Mouse (Mus musculus): Measurements from ENCODE around the gene Tmem232. TPM values are rescaled to one million over a fixed set of nuclear protein-coding genes. Genes with fewer than 3 reads are reported as not detected.
"Not testable (repeated sequence)": the region's sequence is repeated elsewhere in the genome, so short reads cannot be mapped to it uniquely, and the experiment has no call there.

Gene Tmem232
- polyA plus RNA-seq, 1 experiment from 2014 or later = not detected

GRCm38 (mm10) chr17:65558788-65559187 is 18.2 kb upstream of the Tmem232 start:
- Histone ChIP-seq H3K36me3 (no peaks in the 10 kb centered on the region), H3K27me3 (ENCODE audit: insufficient read depth, poor library complexity, severe bottlenecking) (no peaks in the 10 kb centered on the region), H3K9me3 (no peaks in the 10 kb centered on the region), H3K4me1 (0 out of 2 replicates have a peak, but pooled peaks cover 3% of the 10 kb centered on the region), H3K4me3 (peak overlapping the region; percentile 27), H3K27ac (no peak overlapping the region)
- DNase-seq (ENCODE audit: low spot score) = no peak
- 53% methylated on average over 9 of the region's 9 CpGs for WGBS

- Histone ChIP-seq H3K9me3 (no peaks in the 10 kb centered on the region), H3K27ac (no peak overlapping the region), H3K36me3 (no peaks in the 10 kb centered on the region), H3K4me1 (0 out of 2 replicates have a peak, but pooled peaks cover 3% of the 10 kb centered on the region), H3K27me3 (ENCODE audit: insufficient read depth, poor library complexity, severe bottlenecking) (no peaks in the 10 kb centered on the region), H3K4me3 (peak overlapping the region; percentile 27)
- 39% methylated on average over 9 of the region's 9 CpGs for WGBS
- DNase-seq (ENCODE audit: low spot score) = peak; percentile 81
Observed at GRCm38 (mm10) chr17:65558217-65558616, 17.6 kb upstream of the Tmem232 start.

GRCm38 (mm10) chr17:65557212-65557611 is 16.6 kb upstream of the Tmem232 start:
- no peaks in the 10 kb centered on the region for H3K27me3 ChIP-seq (ENCODE audit: insufficient read depth, poor library complexity, severe bottlenecking)
- no peaks in the 10 kb centered on the region for H3K9me3 ChIP-seq
- H3K4me1 ChIP-seq = 0 out of 2 replicates have a peak, but pooled peaks cover 3% of the 10 kb centered on the region
- no peak overlapping the region for H3K4me3 ChIP-seq
- WGBS = 48% methylated on average over 6 of the region's 6 CpGs
- DNase-seq (ENCODE audit: low spot score) = no peak
- no peak overlapping the region for H3K27ac ChIP-seq
- H3K36me3 ChIP-seq = no peaks in the 10 kb centered on the region

DNA sequence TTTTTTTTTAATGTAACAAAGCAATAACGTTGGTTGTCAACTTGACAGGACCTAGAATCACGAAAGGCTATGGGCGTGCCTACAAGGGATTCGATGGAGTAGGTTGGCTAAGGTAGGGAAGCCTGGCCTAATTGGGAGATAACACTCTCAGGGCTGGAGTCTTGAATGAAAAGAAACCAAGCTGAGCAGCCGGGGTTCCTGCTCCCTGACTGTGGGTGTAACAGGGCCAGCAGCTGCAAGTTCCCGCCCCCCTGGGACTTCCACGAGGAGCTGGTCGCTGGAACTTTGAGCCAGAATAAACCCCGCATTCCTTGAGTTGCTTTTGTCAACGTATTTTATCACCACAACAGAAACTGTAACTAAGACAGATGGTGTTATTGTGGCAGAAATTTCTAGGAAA is 16.2 kb upstream of the Tmem232 start:
- Histone ChIP-seq H3K27me3 (ENCODE audit: insufficient read depth, poor library complexity, severe bottlenecking) (no peaks in the 10 kb centered on the region), H3K36me3 (no peaks in the 10 kb centered on the region), H3K4me3 (no peak overlapping the region), H3K27ac (no peak overlapping the region), H3K4me1 (0 out of 2 replicates have a peak, but pooled peaks cover 3% of the 10 kb centered on the region), H3K9me3 (no peaks in the 10 kb centered on the region)
- WGBS = 56% methylated on average over 10 of the region's 10 CpGs
- DNase-seq (ENCODE audit: low spot score) = no peak

DNA sequence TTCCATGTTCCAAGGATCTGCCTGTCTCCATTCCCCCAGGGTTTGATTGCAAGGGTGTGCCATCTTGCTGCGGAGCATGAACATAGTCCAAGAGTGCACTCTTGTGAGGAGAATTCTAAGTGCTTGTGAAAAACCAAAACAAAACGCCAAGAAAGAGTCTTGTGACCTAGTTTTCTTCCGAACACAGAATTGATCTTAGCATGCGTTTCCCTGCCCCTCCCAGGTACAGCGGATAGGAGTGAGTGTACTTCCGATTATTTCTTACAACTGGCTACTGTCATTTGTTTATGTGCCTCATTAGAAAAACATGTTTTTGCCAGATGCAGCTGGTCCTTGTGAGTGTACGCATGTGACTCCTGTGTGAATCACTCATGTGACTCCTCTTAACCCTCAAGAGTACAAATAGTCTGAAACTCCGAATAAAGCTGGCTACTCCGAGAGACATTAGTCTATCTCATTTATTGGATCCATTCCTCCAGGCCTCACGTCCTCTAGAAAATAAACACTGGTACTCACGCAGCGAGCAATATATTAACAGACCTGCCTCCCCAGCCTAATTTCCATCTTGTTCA is 11.9 kb upstream of the Tmem232 start:
- H3K4me3 ChIP-seq = no peak overlapping the region
- H3K36me3 ChIP-seq = no peaks in the 10 kb centered on the region
- DNase-seq (ENCODE audit: low spot score) = no peak
- H3K4me1 ChIP-seq = 0 out of 2 replicates have a peak, but pooled peaks cover 3% of the 10 kb centered on the region
- H3K27me3 ChIP-seq (ENCODE audit: insufficient read depth, poor library complexity, severe bottlenecking) = no peaks in the 10 kb centered on the region
- H3K27ac ChIP-seq = no peak overlapping the region
- WGBS = 87% methylated on average over 12 of the region's 12 CpGs
- H3K9me3 ChIP-seq = no peaks in the 10 kb centered on the region

- WGBS = 75% methylated on average over 4 of the region's 4 CpGs
- Histone ChIP-seq H3K36me3 (no peaks in the 10 kb centered on the region), H3K4me3 (no peak overlapping the region), H3K9me3 (no peaks in the 10 kb centered on the region), H3K4me1 (no peaks in the 10 kb centered on the region), H3K27me3 (ENCODE audit: insufficient read depth, poor library complexity, severe bottlenecking) (no peaks in the 10 kb centered on the region), H3K27ac (no peak overlapping the region)
- DNase-seq (ENCODE audit: low spot score) = no peak
Observed at GRCm38 (mm10) chr17:65550357-65550756, 9.8 kb upstream of the Tmem232 start.

DNA sequence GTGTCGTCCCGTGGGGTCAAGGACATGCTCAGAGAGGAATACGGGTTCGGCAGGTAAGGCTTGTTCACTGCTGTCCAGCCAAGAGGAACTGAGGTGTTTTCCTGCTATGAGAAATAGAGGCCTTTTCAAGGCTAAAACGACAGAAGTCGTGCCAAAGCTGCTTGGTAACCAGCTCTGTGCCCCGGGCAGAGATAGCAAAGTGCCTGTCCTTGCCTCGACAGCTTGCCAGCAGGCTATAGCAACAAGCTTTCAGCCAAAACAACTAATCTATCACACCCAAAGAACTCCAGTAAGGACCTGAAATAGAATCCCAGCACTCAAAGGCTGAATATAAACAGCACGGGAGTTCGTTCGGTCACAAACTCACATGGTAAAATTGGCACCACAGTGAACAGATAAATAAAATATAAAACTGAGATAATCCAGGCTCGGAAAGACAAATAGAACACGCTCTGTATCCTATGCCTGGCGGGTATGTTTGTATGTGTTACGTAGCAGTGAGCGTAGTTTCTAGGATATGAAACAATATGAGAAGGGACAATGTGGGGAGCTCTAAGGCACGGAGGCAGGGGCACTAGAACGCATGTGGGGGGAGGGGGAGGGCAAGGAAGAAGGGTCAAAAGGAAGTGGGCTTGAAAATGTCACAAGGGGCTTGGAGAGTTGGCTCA is 8.2 kb upstream of the Tmem232 start:
- WGBS = 69% methylated on average over 18 of the region's 18 CpGs
- H3K4me3 ChIP-seq = no peak overlapping the region
- DNase-seq (ENCODE audit: low spot score) = no peak

GRCm38 (mm10) chr17:65546221-65546620 is 5.6 kb upstream of the Tmem232 start:
- not testable (repeated sequence) for H3K4me1 ChIP-seq; H3K9me3 ChIP-seq; H3K27me3 ChIP-seq (ENCODE audit: insufficient read depth, poor library complexity, severe bottlenecking); H3K36me3 ChIP-seq; DNase-seq (ENCODE audit: low spot score); H3K4me3 ChIP-seq; H3K27ac ChIP-seq
- 83% methylated on average over 4 of the region's 4 CpGs for WGBS

More for the DNA sequence above, 8.2 kb upstream of the Tmem232 start:
- Histone ChIP-seq H3K36me3 (no peaks in the 10 kb centered on the region), H3K27me3 (ENCODE audit: insufficient read depth, poor library complexity, severe bottlenecking) (no peaks in the 10 kb centered on the region), H3K4me1 (no peaks in the 10 kb centered on the region), H3K27ac (no peak overlapping the region), H3K9me3 (no peaks in the 10 kb centered on the region)

DNA sequence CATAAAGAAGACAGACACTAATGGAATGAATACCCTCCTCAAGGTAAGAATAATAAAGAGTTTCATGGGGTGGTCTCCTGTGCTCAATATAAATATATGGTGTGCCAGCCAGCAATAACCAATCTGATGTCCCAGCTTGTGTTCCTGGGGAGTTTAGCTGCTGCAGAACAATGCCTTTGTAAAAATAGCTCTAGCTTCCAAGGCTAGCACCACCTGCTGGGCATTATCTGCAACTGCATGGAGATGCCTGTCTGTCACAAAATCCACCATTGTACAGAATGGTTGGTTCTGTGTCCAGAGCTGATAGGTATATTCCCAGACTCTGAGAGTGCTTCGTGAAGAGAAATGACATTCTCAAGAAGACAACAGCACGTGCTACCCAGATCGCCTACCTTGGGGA is 4.4 kb downstream of the Tmem232 start:
- 20% methylated on average over 3 of the region's 3 CpGs for WGBS
- Histone ChIP-seq H3K27me3 (ENCODE audit: insufficient read depth, poor library complexity, severe bottlenecking) (no peaks in the 10 kb centered on the region), H3K9me3 (no peaks in the 10 kb centered on the region), H3K4me1 (no peaks in the 10 kb centered on the region), H3K36me3 (no peaks in the 10 kb centered on the region), H3K27ac (no peak overlapping the region), H3K4me3 (no peak overlapping the region)
- no peak for DNase-seq (ENCODE audit: low spot score)

- H3K27ac ChIP-seq; H3K36me3 ChIP-seq; H3K4me3 ChIP-seq; H3K27me3 ChIP-seq (ENCODE audit: insufficient read depth, poor library complexity, severe bottlenecking); H3K4me1 ChIP-seq; H3K9me3 ChIP-seq; DNase-seq (ENCODE audit: low spot score): not testable (repeated sequence)
Observed at GRCm38 (mm10) chr17:65532381-65532780, 8.2 kb downstream of the Tmem232 start.

GRCm38 (mm10) chr17:65527529-65527928 is 13.1 kb downstream of the Tmem232 start:
- H3K4me1 ChIP-seq = peaks cover 6% of the 10 kb centered on the region; the same call in 1 of the 2 replicates
- WGBS = 51% methylated on average over 5 of the region's 5 CpGs
- no peaks in the 10 kb centered on the region for H3K27me3 ChIP-seq (ENCODE audit: insufficient read depth, poor library complexity, severe bottlenecking)
- DNase-seq (ENCODE audit: low spot score) = no peak
- H3K9me3 ChIP-seq = no peaks in the 10 kb centered on the region
- no peaks in the 10 kb centered on the region for H3K36me3 ChIP-seq
- H3K27ac ChIP-seq = peak overlapping the region; percentile 68
- H3K4me3 ChIP-seq = no peak overlapping the region

DNA sequence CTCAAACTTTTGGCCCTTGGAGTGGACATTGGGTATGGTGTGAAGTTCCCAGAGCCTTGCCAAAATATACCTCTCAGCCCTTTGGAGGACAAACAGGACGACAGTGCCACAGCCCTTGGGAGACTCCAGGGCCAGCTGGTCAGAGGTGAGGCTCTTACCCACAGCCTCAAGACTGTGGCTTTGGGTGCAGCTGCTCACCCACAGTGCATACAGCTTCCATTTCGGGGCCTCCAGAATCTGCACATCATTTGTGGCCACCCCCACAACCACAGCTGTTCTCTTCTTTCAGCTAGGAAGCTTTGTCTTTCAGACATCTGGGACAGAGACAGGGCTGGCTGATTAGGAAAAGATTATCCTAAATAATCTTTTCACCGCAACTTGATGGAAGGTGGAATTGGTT is 27.1 kb downstream of the Tmem232 start:
- H3K4me1 ChIP-seq = no peaks in the 10 kb centered on the region
- DNase-seq (ENCODE audit: low spot score) = no peak
- no peaks in the 10 kb centered on the region for H3K9me3 ChIP-seq
- no peaks in the 10 kb centered on the region for H3K27me3 ChIP-seq (ENCODE audit: insufficient read depth, poor library complexity, severe bottlenecking)
- 74% methylated on average over 3 of the region's 3 CpGs for WGBS
- H3K4me3 ChIP-seq = no peak overlapping the region
- no peaks in the 10 kb centered on the region for H3K36me3 ChIP-seq
- no peak overlapping the region for H3K27ac ChIP-seq

DNA sequence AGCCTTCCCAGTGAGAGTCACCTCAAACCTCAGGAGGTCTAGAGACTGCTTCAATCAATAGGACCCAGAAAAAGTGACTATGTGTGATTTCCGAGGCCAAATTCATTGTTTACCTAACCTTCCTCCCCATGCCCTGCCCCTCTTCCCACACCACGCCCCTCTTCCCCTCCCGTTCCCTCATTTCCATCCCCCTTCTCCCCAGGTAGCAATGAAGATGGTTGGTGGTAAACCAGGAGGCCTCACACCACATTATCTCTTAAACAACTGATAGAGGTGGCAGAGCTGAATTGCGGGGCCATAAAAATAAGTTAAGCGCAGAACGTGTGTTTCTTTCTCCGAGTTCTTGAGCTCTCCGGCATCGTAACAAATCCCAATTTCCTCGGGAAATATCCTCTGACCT is 55.9 kb downstream of the Tmem232 start:
- no peak overlapping the region for H3K27ac ChIP-seq
- no peaks in the 10 kb centered on the region for H3K9me3 ChIP-seq
- no peaks in the 10 kb centered on the region for H3K36me3 ChIP-seq
- no peak overlapping the region for H3K4me3 ChIP-seq
- no peaks in the 10 kb centered on the region for H3K27me3 ChIP-seq (ENCODE audit: insufficient read depth, poor library complexity, severe bottlenecking)
- no peaks in the 10 kb centered on the region for H3K4me1 ChIP-seq
- DNase-seq (ENCODE audit: low spot score) = no peak
- 54% methylated on average over 10 of the region's 10 CpGs for WGBS

DNA sequence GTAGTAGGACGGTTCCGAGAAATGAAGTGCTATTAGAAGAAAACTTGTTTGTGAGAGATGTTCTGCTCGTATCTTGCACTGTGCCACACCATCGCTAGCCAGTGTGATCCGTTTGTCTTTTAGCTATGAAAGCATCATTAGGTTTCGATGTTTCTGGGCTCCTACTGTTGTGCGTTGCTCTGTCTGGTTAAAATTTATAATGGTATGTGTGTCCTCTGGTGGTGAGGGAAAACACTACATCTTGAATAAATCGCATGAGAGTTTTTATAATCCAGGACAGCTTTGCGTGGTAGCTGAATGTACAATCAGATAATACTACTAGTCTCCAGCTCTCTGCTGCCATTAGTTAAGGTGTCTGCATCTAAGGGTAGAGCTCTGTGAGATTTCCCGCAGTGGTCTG is 63.8 kb downstream of the Tmem232 start:
- H3K4me3 ChIP-seq = no peak overlapping the region
- WGBS = 91% methylated on average over 10 of the region's 10 CpGs
- H3K27me3 ChIP-seq (ENCODE audit: insufficient read depth, poor library complexity, severe bottlenecking) = no peaks in the 10 kb centered on the region
- no peaks in the 10 kb centered on the region for H3K36me3 ChIP-seq
- no peaks in the 10 kb centered on the region for H3K4me1 ChIP-seq
- no peak for DNase-seq (ENCODE audit: low spot score)
- H3K27ac ChIP-seq = no peak overlapping the region
- H3K9me3 ChIP-seq = no peaks in the 10 kb centered on the region
